11 mouse cellular contexts compared by ENCODE assay signal in the genomic region with DNA sequence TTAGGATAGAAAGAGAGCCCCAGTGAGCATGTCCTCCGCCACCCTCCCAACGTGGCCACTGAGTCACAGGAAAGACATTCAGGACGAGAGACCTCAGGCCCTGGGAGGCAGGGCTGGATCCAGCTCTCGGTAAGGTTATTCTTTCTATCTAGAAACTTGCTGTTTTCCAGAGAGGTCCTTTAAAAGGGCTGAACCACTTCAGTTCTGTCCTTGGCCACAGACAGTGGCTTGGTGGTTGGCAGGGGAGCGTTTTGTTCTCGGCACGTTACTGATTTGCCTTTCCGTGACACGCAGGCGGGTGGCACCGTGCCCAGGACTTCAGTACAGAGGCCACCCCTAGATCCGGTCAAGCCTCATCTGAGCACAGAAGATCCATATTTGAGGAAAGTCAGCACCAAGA.
DNase-seq lines count a peak whose midpoint lies in the region; ATAC-seq and TF ChIP-seq lines count a peak whose summit lies in the region.
"Had no signal": no experiment of that assay in that cellular context is flagged by ENCODE, and none has a peak within 500 bp of the region (broad histone marks: within the 10 kb centered on the region; RNA-seq: fewer than 3 reads in every experiment).

No protein-coding gene starts in this region.

- H3K9ac ChIP-seq in heart, postnatal 0 days (replicated peaks; ENCODE audit: low read depth, low read length): no peak overlapping the region
- H3K9ac ChIP-seq: intestine, embryonic 15.5 days; neural tube, embryonic 12.5 days had no signal

- H3K4me3 ChIP-seq in heart, postnatal 0 days (ENCODE audit: low read depth, low read length): no peak overlapping the region
- H3K4me3 ChIP-seq: embryonic facial prominence, embryonic 10.5 days; intestine, embryonic 15.5 days; neural tube, embryonic 12.5 days had no signal

- no peak for TF ChIP-seq EP300 in heart, postnatal 0 days (IDR thresholded peaks at IDR 0.05; ENCODE audit: low read depth)

- DNase-seq in cerebellum, postnatal 10 days: peak; percentile 59 to 65
- no peak for DNase-seq in cerebellum, adult 9-10 months
- peak; percentile 37 for DNase-seq in ovary, adult 18-20 months (ENCODE audit: low spot score)
- DNase-seq in ovary, postnatal 14 days (ENCODE audit: low spot score): no peak
- peak; percentile 71 for DNase-seq in heart, postnatal 0 days (ENCODE audit: low spot score)
- DNase-seq in testis, postnatal 10 days (ENCODE audit: low spot score): peak; percentile 73
- DNase-seq in right cerebral cortex, adult 2 months (ENCODE audit: low spot score in 2 of 2): no peak
- DNase-seq in natural killer cell, adult 2 months (ENCODE audit: low spot score in 2 of 2): no peak

- H3K27me3 ChIP-seq in heart, postnatal 0 days (ENCODE audit: control insufficient read depth, insufficient read depth, low read length): no peaks in the 10 kb centered on the region
- H3K27me3 ChIP-seq: intestine, embryonic 15.5 days; neural tube, embryonic 12.5 days had no signal

- no peak overlapping the region for H3K4me2 ChIP-seq in heart, postnatal 0 days (ENCODE audit: low read depth, low read length)
- H3K4me2 ChIP-seq: intestine, embryonic 15.5 days; neural tube, embryonic 12.5 days had no signal

- peaks cover 3% of the 10 kb centered on the region; the same call in 1 of the 2 replicates for H3K4me1 ChIP-seq in heart, postnatal 0 days (ENCODE audit: control insufficient read depth, insufficient read depth)
- H3K4me1 ChIP-seq: neural tube, embryonic 12.5 days had no signal

- H3K27ac ChIP-seq in heart, postnatal 0 days (ENCODE audit: low read depth): peak overlapping the region; percentile 50
- H3K27ac ChIP-seq: embryonic facial prominence, embryonic 10.5 days; intestine, embryonic 15.5 days; neural tube, embryonic 12.5 days had no signal

- ATAC-seq in heart, postnatal 0 days (ENCODE audit: insufficient read depth, low read depth): peak; percentile 83
- ATAC-seq: intestine, embryonic 15.5 days had no signal

- 42% methylated on average over 12 of the region's 12 CpGs for WGBS in heart, postnatal 0 days

- no peaks in the 10 kb centered on the region for H3K36me3 ChIP-seq in heart, postnatal 0 days (replicated peaks; ENCODE audit: control insufficient read depth, insufficient read depth, low read length)
- H3K36me3 ChIP-seq: embryonic facial prominence, embryonic 10.5 days; intestine, embryonic 15.5 days; neural tube, embryonic 12.5 days had no signal

- H3K9me3 ChIP-seq in heart, postnatal 0 days (replicated peaks; ENCODE audit: control insufficient read depth, low read length): no peaks in the 10 kb centered on the region
- H3K9me3 ChIP-seq: embryonic facial prominence, embryonic 10.5 days; intestine, embryonic 15.5 days; neural tube, embryonic 12.5 days had no signal

- TF ChIP-seq CTCF in heart, postnatal 0 days (IDR thresholded peaks at IDR 0.05; ENCODE audit: low read depth): no peak

Comparison
In these comparisons a context has a peak if more than half of its experiments do, and no peak if none do; other contexts are left out.
1. DNase-seq: peak in cerebellum, postnatal 10 days (2 of 2), ovary, adult 18-20 months (single experiment), heart, postnatal 0 days (single experiment) and testis, postnatal 10 days (single experiment); none in cerebellum, adult 9-10 months (single experiment), ovary, postnatal 14 days (single experiment), right cerebral cortex, adult 2 months (0 of 2) and natural killer cell, adult 2 months (0 of 2).